Mouse (Mus musculus): ENCODE data around the gene Vmn2r90.
"Not testable (repeated sequence)": the region's sequence is repeated elsewhere in the genome, so short reads cannot be mapped to it uniquely, and the experiment has no call there.

Vmn2r90 gene

DNA sequence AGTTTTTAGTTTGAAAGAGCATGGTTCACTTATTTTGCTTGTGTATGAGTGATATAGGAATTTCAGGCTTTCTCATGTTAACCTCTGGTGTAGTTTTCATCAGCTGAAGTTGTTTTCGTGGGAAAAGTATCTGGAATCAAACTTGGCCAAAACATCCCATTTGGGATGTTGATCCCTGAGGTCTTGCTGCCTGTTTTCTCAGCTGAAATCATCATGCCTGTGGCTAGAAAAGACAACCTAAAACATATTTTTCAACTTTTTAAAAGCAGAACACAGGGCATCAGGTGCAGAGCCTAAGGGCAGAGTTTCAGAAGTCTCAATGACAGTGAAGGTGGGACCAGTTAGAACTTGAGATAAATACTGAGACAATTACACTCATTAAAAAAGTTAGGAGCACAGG is at the start of gene Vmn2r90:
Gene Vmn2r90 (plus strand): TSS at position 301 of the 400 bp plus-strand sequence.
- DNase-seq (ENCODE audit: low spot score), result no peak

GRCm38 (mm10) chr17:17654997-17655828 is 48.3 kb upstream of the Vmn2r90 start:
- no peak for DNase-seq (ENCODE audit: low spot score)

DNA sequence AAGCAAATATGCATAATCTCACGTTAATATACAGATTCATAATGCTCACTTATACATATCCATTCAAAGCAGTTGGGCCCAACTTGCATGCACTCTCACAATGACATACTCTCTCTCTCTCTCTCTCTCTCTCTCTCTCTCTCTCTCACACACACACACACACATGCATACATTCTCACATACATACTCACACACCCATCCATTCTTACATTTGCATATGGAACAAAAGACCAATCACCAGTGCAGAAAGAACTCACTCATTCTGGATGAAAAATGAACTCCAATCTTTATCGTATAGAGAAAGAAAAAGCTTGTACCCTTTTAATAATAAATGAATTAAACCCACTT is 47.7 kb upstream of the Vmn2r90 start:
- DNase-seq (ENCODE audit: low spot score), result no peak

GRCm38 (mm10) chr17:17678781-17679180 is 24.8 kb upstream of the Vmn2r90 start:
- no peak for DNase-seq (ENCODE audit: low spot score)

DNA sequence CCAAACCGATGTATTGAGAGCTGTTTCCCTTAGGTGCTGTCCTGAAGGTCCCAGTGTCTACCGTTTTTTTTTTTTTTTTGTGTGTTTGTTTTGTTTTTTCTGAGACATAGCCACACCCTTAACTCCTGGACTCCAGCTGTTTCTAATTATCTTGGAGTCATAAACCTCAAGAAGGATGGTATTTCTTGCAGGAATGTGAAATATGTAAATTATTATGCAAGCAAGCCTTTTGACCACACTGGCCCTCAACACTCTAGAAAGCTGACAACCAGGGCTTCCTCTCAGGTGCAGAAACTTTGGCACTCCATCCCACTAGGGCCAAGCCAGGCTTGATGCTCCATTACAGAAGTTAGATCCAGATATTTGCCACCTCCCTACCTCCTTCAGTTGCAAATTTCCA is 12.9 kb upstream of the Vmn2r90 start:
- no peak for DNase-seq (ENCODE audit: low spot score)

DNA sequence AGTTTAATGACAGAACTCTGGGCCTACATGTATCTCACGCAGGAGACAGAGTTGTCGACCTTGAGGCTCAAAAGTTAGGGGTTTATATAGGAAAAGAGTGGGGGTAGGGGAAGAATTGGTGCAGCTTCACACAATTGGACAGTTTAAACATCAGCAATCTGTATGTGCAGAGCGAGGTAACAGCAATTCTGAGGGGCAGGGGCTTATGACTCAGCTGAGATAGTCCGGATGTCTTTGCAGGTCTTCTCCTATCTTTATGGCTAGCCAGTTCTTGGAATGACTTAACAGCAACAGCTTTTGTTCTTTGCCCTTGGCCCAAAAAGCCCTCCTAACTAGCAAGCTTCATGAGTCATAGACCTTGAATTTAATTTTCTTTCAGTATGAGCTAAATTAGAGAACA is 28.8 kb downstream of the Vmn2r90 start:
- not testable (repeated sequence) for DNase-seq (ENCODE audit: low spot score)

- DNase-seq (ENCODE audit: low spot score), result no peak
Observed at GRCm38 (mm10) chr17:17738635-17739034, 35.1 kb downstream of the Vmn2r90 start.

GRCm38 (mm10) chr17:17739300-17739699 is 35.8 kb downstream of the Vmn2r90 start:
- DNase-seq (ENCODE audit: low spot score), result not testable (repeated sequence)

DNA sequence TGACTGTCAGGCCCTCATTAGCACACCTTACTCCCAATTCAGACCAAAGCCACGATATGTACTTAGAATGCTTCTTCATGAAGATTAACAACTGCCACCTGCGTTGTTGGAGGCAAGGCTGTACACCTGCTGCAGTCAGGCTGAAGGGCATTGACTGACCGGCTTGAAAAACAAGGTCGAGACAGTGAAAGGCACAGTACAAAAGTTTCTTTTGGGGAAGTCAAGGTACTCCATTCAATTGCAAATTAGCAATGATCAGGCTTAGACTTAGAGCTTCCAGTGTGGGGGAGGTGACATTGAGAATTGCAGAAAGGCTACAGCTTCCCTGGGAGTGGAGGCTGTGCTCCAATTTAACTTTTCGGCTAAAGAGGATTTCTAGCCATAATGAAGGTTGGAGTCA is 36.4 kb downstream of the Vmn2r90 start:
- not testable (repeated sequence) for DNase-seq (ENCODE audit: low spot score)

DNA sequence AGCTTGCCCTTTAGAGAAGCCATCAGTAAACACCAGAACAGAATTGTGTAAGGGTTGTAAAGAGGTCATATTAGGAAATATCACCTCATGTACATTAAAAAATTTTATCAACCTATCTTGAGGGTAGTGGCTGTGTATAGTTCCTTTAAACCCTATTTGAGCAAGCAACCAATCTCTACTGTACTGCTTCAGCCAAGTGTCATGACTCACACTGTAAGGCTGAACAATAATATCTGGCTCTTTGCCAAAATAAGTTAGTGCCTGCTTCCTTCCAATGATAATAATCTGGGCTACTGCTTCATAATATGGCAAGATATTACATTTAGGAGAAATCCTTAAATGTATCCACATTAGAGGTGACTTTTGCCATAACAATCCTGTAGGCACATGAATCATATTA is 38.0 kb downstream of the Vmn2r90 start:
- not testable (repeated sequence) for DNase-seq (ENCODE audit: low spot score)

GRCm38 (mm10) chr17:17749371-17749770 is 45.8 kb downstream of the Vmn2r90 start:
- DNase-seq (ENCODE audit: low spot score), result not testable (repeated sequence)

- DNase-seq (ENCODE audit: low spot score), result no peak
Observed at GRCm38 (mm10) chr17:17762614-17763293, 59.2 kb downstream of the Vmn2r90 start.

DNA sequence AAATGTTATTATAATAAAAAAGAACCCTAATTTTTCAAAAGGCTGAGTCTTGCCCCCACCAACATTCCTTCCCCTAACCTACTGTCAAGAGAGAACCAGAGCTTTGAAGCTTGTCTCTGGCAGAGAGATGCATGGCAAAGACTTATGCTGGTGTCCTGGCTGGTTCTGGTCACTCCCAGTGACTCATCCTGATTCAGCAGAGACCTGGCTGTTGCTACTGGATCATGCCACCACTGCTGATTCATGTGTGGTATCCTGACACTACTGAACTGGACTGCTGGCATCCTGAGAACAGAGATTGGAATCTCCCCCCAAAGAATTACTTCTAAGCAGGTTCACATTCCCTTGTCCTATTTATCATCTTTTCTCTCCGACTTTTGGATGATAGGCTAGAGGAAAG is 60.7 kb downstream of the Vmn2r90 start:
- no peak for DNase-seq (ENCODE audit: low spot score)

DNA sequence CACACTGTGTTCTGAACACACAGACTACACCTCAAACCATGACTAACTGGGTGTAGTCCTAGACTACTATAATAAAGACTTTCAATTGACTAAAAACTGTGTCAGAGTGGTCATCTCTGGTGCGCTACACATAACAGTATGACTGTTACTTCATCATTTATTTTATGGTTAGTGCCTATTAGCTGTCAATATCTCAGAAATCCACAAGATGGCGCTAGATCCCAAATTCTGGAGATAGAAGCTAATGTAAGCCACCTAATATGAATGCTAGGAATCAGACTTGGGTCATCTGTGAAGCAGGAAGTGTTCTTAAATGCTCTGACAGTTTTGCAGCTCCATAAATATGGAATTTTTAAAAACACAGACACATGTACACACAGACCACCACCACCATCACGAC is 62.9 kb downstream of the Vmn2r90 start:
- DNase-seq (ENCODE audit: low spot score), result no peak
